Mouse (Mus musculus) macrophage (primary cell): ENCODE measurements around the gene Pard3b. TPM values are rescaled to one million over a fixed set of nuclear protein-coding genes. Genes with fewer than 3 reads are reported as not detected.

Experiments used
- H3K27ac ChIP-seq: fragments of 350-480 bp; formaldehyde crosslinking; 2 replicates; pipeline ENCODE4 v1.9.0; 2021
- H3K36me3 ChIP-seq: fragments of 350-480 bp; formaldehyde crosslinking; 2 replicates; pipeline ENCODE4 v1.9.0; 2021; ENCODE audit errors: inconsistent target
- H3K4me3 ChIP-seq: fragments of 350-480 bp; formaldehyde crosslinking; 2 replicates; pipeline ENCODE4 v1.9.0; 2021; ENCODE audit errors: inconsistent target
- H3K79me2 ChIP-seq: fragments of 350-480 bp; formaldehyde crosslinking; 2 replicates; pipeline ENCODE4 v1.9.0; 2021; ENCODE audit errors: inconsistent target
- WGBS: methylation state at CpG from one replicate; pipeline ENCODE4 v1.1.7; 2026; ENCODE audit warnings: inconsistent platforms; ENCODE audit not compliant: missing documents; 5-methylcytosine and 5-hydroxymethylcytosine counted together
- polyA plus RNA-seq: library from polyadenylated mRNA; stranded (reverse); fragments of 250-400 nt; gene quantifications from 3 replicates; pipeline ENCODE4 v1.2.4, GENCODE M21; 2018; ENCODE audit warnings: inconsistent platforms

Pard3b gene
- polyA plus RNA-seq, 1 experiment from 2014 or later = 0.11 TPM

DNA sequence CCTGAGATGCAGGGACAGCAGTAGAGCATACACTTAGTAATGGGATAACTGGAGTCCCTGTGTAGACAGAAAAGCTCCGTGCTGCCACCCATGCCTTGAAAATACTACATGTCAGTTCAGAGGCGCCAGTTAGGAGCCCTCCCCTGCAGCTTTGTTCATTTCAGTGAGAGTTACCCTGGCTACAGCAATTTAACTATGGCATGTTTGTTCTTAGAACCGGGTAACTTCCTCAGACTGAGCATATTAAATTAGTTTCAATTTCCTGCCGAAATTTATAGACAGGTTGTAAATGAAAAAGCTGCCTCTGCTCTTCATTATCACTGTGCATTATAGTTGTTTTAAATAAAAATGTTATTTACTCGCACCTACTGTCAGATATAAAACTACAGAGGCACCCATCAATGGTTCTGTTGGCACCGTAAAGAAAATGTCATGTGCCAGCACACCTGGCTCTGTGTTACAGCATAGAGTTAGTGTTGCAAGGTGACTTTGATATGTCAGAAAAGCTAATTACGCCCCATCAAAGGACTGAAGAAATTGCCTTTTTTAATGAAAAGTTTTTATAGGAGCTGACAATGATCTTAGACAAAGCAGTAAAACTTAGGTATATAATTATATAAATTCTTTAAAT lies 289.6 kb downstream of the Pard3b start:
- 44% methylated on average over 7 of the region's 7 CpGs for WGBS
- Histone ChIP-seq H3K36me3 (no peaks in the 10 kb centered on the region), H3K79me2 (no peaks in the 10 kb centered on the region), H3K4me3 (no peak overlapping the region), H3K27ac (no peak overlapping the region)

DNA sequence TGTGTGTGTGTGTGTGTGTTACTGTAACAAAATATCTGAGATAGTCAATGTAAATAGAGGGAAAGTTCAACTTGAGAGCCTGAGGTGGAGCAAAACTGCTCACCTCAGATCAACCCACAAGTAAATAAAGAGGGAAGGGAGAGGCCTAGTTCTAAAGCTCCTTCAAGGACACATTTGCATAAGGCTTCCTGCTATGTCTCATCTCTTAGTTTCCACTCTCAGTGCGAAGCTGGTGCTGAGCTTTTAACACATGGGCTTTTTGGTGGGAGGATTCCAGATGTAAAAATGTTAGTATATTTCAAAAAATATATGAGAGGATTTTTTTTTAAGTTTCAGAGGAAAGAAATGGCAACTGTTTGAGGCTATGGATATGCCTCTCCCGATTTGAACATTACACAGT lies 294.9 kb downstream of the Pard3b start:
- H3K4me3 ChIP-seq = no peak overlapping the region
- no peak overlapping the region for H3K27ac ChIP-seq
- 87% methylated on average over 2 of the region's 2 CpGs for WGBS
- H3K36me3 ChIP-seq = no peaks in the 10 kb centered on the region
- no peaks in the 10 kb centered on the region for H3K79me2 ChIP-seq

GRCm38 (mm10) chr1:61934760-61935159 lies 296.1 kb downstream of the Pard3b start:
- Histone ChIP-seq H3K79me2 (no peaks in the 10 kb centered on the region), H3K27ac (no peak overlapping the region)
- WGBS = 72% methylated on average over 4 of the region's 4 CpGs

DNA sequence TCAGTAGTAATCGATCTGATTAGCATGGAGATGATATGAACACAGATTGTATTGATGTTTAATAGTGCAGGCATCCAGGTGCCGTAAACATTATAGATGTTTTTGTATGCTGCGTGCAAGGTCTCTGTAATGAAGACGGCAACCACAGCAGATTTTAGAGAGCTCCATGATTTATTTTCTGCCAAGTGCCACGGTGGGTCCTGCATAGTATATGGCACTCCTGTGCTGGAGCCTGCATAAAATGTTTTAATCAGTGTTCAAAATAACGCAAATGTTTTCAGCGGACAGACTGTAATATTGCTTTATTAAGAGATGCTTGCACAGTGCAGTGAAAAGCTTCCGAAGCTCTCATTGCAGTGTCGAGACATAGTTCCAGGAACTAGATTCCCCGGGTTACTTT lies 301.3 kb downstream of the Pard3b start:
- Histone ChIP-seq H3K79me2 (no peaks in the 10 kb centered on the region), H3K4me3 (no peak overlapping the region), H3K36me3 (no peaks in the 10 kb centered on the region), H3K27ac (no peak overlapping the region)
- 91% methylated on average over 10 of the region's 10 CpGs for WGBS

More at GRCm38 (mm10) chr1:61934760-61935159, 296.1 kb downstream of the Pard3b start:
- H3K36me3 ChIP-seq = no peaks in the 10 kb centered on the region
- no peak overlapping the region for H3K4me3 ChIP-seq

DNA sequence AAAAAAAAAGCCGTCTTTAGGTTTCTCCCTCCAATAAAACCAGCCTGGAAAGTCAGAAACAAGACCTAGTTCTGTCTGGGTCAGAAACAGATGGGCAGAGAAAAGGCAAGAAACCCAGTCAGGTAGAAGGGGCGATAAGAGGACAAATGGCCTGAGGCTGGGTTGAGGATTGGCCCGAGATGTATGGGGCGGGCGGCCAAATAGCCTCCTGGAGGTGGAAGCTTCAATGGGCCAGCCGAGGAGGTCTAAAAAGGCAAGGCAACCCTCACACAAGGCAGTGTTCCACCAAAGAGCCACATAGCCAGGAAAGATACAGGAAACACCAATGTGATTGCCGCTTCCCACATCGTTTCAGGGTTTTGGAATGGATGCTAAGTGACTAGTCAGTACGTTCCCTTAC lies 322.9 kb downstream of the Pard3b start:
- Histone ChIP-seq H3K79me2 (no peaks in the 10 kb centered on the region), H3K27ac (no peak overlapping the region), H3K36me3 (no peaks in the 10 kb centered on the region), H3K4me3 (no peak overlapping the region)
- WGBS = 96% methylated on average over 9 of the region's 9 CpGs

- 89% methylated on average over 4 of the region's 4 CpGs for WGBS
- Histone ChIP-seq H3K79me2 (no peaks in the 10 kb centered on the region), H3K36me3 (no peaks in the 10 kb centered on the region), H3K27ac (no peak overlapping the region), H3K4me3 (no peak overlapping the region)
Measured at GRCm38 (mm10) chr1:61962571-61962970, 323.9 kb downstream of the Pard3b start.

DNA sequence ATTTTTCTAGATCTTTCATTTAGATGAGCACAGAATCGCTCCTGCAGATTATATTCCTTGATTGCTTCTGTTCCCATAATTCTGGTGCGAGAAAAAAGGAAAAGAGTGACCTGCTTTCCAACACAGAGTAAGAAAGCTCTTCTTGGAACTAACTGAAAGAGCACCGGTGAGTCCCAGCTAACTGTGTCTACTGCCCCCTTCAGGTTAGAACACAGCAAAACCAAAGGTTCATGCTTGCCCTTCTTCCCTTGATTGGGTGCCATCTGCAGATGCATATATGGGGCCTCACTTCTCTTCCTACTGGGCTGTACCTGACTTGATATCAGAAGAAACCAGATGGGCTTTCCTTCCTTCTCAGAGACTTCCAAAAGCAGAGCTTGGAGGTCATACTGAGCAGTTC lies 328.5 kb downstream of the Pard3b start:
- Histone ChIP-seq H3K36me3 (no peaks in the 10 kb centered on the region), H3K4me3 (no peak overlapping the region), H3K27ac (no peak overlapping the region), H3K79me2 (no peaks in the 10 kb centered on the region)
- 74% methylated on average over 3 of the region's 3 CpGs for WGBS

GRCm38 (mm10) chr1:61967807-61968206 lies 329.2 kb downstream of the Pard3b start:
- Histone ChIP-seq H3K27ac (no peak overlapping the region), H3K4me3 (no peak overlapping the region), H3K79me2 (no peaks in the 10 kb centered on the region), H3K36me3 (no peaks in the 10 kb centered on the region)
- WGBS = 91% methylated on average over 4 of the region's 4 CpGs

DNA sequence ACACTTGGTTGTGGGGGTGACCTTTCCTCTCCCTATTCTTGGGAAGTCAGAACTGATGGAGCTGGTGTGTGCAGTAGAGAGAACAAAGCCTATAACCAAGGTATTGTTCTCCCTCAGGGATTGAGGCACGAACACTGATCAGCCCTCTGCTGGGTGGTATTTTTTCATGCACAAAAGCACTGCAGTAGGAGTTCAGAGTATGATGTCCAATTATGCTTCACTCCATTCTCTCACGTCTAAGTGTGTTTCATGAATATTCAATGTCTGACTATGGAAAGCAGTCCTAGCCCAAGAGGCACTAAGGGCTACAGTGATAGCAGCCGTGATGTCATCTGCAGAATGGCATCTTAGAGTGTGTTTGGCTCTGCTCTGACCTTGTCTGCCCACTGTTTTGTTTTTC lies 359.1 kb downstream of the Pard3b start:
- no peaks in the 10 kb centered on the region for H3K79me2 ChIP-seq
- WGBS = 100% methylated on average over 3 of the region's 3 CpGs
- no peaks in the 10 kb centered on the region for H3K36me3 ChIP-seq
- H3K27ac ChIP-seq = no peak overlapping the region
- no peak overlapping the region for H3K4me3 ChIP-seq

- 90% methylated on average over 2 of the region's 2 CpGs for WGBS
- H3K36me3 ChIP-seq = no peaks in the 10 kb centered on the region
- H3K79me2 ChIP-seq = no peaks in the 10 kb centered on the region
- H3K4me3 ChIP-seq = no peak overlapping the region
- no peak overlapping the region for H3K27ac ChIP-seq
Measured at GRCm38 (mm10) chr1:62008811-62009210, 370.2 kb downstream of the Pard3b start.

GRCm38 (mm10) chr1:62011712-62012111 lies 373.1 kb downstream of the Pard3b start:
- Histone ChIP-seq H3K4me3 (no peak overlapping the region), H3K27ac (no peak overlapping the region), H3K36me3 (no peaks in the 10 kb centered on the region), H3K79me2 (no peaks in the 10 kb centered on the region)
- WGBS = 85% methylated on average over 4 of the region's 4 CpGs

DNA sequence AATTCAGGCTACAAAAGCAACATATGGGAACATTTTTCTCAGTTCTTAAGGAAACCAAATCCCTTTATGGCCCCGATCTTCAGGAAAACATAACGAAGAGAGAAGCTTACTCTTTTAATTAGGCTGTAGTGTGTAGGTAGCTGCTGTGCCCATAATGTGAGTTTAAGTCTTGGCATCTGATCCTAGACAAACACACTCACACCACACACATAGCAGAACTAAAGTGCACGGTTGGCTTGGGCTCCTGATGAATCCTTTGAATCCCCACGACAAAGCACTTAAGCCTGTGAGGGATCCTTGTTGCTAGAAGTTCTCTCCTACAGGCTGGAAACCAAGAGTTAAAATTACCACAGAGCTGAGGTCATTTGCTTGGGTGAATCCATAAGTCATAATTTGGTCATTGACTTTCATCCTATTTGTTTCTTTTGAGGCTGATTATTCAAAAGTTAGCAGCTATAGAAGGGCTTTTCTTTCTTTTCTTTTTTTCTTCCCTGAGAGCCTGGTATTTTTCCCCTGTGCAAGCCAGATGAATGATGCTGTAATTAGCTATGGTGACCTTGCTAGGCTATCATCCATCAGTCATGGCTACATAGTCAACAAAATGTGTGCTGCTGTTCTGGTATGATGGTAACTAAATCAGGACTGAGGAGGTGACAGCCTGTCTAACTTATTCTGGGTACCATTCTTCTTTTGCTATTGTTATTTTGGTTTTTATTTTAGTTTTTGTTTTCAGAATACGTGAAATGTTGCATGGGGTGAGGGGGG lies 378.1 kb downstream of the Pard3b start:
- no peaks in the 10 kb centered on the region for H3K79me2 ChIP-seq
- no peak overlapping the region for H3K27ac ChIP-seq
- no peak overlapping the region for H3K4me3 ChIP-seq
- H3K36me3 ChIP-seq = no peaks in the 10 kb centered on the region
- 95% methylated on average over 5 of the region's 5 CpGs for WGBS

DNA sequence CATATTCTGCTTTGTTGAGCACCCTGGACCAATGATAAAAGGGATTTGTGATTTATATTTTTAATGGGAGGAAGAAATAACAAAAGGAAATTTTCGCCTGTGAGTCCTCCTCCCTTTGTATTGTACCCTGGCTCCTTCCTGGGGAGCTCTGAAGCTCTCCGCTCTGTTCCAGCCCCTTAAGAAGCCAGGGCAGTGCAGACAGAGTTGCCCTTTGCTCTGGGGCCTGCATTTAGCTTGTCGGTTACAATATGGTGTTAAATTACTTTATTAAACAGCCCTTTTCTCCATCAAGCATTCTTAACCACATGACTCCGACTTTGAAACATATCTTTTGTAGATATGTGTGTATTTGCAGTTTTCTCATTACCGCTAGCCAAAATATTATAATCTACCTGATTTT lies 379.7 kb downstream of the Pard3b start:
- Histone ChIP-seq H3K4me3 (no peak overlapping the region), H3K36me3 (no peaks in the 10 kb centered on the region), H3K27ac (no peak overlapping the region), H3K79me2 (no peaks in the 10 kb centered on the region)
- 91% methylated on average over 4 of the region's 5 CpGs for WGBS

GRCm38 (mm10) chr1:62019743-62020142 lies 381.1 kb downstream of the Pard3b start:
- Histone ChIP-seq H3K36me3 (no peaks in the 10 kb centered on the region), H3K79me2 (no peaks in the 10 kb centered on the region), H3K27ac (no peak overlapping the region), H3K4me3 (no peak overlapping the region)

GRCm38 (mm10) chr1:62041718-62042117 lies 403.1 kb downstream of the Pard3b start:
- H3K4me3 ChIP-seq = no peak overlapping the region
- WGBS = 5% methylated on average over 3 of the region's 3 CpGs
- H3K27ac ChIP-seq = no peak overlapping the region
- H3K36me3 ChIP-seq = no peaks in the 10 kb centered on the region
- H3K79me2 ChIP-seq = no peaks in the 10 kb centered on the region
